Mouse (Mus musculus) pancreas, adult 10 weeks (tissue): ENCODE measurements around the gene Rhox2a. TPM values are rescaled to one million over a fixed set of nuclear protein-coding genes. Genes with fewer than 3 reads are reported as not detected.

Experiments
- polyA plus RNA-seq: library from polyadenylated mRNA; stranded (reverse); fragments of 350-450 nt; fragmentation: Illumina TruSeq; extraction: RNeasy Lipid Tissue Mini Kit (QIAGEN cat#74804); gene quantifications from one replicate; pipeline ENCODE4 v1.2.3, GENCODE M21; 2015; ENCODE audit warnings: low read depth, low replicate concordance; ENCODE audit not compliant: insufficient read depth

Rhox2a gene
- not detected for polyA plus RNA-seq

DNA sequence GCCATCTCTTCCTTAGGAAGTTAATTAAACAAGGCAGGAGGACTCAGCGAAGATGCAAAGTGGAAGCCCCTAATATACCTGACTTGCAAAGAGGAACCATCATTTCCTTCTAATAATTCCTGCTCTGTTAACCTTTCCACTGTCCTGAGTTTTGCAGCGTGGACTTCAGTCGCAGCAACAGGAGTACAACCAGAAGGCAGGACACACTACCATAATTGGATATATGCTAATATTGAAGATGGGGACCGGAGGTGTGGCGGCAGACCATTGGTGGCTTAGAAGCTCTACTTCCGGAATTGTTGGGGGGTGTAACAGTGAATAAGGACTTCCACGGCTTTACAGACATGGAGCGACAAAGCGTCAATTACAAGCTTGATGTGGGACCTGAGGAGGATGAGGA is at the start of gene Rhox2a:
TSS of gene Rhox2a (plus strand) at position 301 of the 400 bp plus-strand sequence.

DNA sequence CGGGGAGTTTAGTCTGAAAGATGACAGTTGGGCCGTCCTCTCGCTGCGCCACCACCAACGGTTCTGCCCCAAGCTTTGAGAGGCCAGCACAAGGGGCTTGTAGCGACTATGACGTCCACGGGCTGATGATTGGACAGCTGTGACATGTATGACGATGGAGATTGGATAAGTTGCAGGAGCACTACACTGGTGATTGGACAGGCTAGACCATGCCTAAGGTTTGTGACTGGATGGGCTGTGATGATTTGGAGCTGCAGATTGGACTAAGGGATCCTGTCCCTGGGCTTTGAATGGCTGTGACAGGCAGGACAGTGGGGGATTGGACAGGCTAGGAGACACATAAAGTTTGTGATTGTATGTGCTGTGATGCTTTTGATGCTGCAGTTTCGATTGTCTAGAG is 33.8 kb upstream of the Rhox2a start, which contains the start of gene Gm9:
TSS of gene Gm9 (minus strand) at position 101 of the 400 bp plus-strand sequence.

DNA sequence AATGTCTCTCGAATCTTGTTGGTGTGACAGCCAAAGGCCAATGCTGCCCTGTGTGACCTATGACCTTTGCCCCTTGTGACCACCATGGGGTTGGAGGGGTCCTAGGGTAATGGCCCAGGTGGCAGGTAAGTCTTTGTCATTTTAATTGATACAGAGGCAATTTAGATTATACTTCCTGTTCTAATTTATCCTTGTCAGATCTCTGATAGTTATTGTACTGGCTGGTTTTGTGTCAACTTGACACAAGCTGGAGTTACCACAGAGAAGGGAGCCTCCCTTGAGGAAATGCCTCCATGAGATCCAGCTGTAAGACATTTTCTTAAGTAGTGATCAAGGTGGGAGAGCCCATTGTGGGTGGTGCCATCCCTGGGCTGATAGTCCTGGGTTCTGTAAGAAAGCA is 22.6 kb upstream of the Rhox2a start, which contains the start of gene Rhox1:
TSS of gene Rhox1 (minus strand) at position 101 of the 400 bp plus-strand sequence.

DNA sequence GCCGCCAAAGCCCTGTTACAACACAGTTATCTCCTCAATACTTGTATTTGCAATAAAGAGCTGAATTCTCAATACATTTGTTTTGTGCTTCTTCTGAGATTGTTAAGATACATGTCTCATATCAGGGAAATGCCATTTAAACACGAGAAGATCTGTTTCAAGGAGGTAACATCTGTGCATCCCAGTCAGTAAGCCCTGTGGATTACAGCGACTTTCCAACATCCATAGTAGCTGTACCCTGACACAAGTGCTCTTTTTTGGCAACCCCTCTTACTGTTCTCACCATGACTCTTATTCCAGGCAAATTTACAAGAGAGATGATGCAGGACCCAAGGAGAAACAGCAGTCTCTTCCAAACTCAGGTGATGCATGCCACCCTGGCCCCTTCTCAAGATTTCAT is 4.8 kb downstream of the Rhox2a start, which contains the start of gene Rhox3a:
TSS of gene Rhox3a (plus strand) at position 301 of the 400 bp plus-strand sequence.

DNA sequence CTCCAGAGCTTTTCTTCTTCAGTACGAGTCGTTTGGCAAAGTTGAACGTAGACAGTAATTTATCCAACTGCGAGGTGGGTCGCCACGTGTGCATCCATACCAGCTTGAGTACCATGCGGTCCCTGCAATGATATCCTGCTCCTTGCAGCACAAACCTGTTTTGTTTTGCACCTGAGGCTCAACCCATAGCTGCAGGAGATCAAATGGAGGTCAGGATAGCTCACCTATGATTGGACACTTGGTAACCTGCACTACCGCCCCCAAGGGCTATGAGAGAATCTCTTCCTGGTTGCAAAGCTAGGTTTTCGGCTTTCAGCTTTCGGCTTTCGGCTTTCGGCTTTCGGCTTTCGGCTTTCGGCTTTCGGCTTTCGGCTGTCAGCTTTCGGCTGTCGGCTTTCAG is 20.3 kb downstream of the Rhox2a start, which contains the start of gene Rhox4a:
TSS of gene Rhox4a (plus strand) at position 301 of the 400 bp plus-strand sequence.

Other genes starting within 250 kb of the Rhox2a start
- not detected for gene Sowahd, start 196.1 kb upstream of the Rhox2a start, polyA plus RNA-seq
- gene Rpl39, start 159.6 kb upstream of the Rhox2a start, polyA plus RNA-seq: 264 TPM
- gene Upf3b, start 134.7 kb upstream of the Rhox2a start, polyA plus RNA-seq: 10.2 TPM
- 2.3 TPM for gene Nkap, start 118.2 kb upstream of the Rhox2a start, polyA plus RNA-seq
- not detected for gene Akap14, start 76.1 kb upstream of the Rhox2a start, polyA plus RNA-seq
- gene Ndufa1, start 53.8 kb upstream of the Rhox2a start, polyA plus RNA-seq: 85.0 TPM
- gene Rnf113a1, start 53.7 kb upstream of the Rhox2a start, polyA plus RNA-seq: 1.2 TPM
- gene Gm9, start 33.9 kb upstream of the Rhox2a start, polyA plus RNA-seq: not detected
- gene Rhox1, start 22.7 kb upstream of the Rhox2a start, polyA plus RNA-seq: not detected
- not detected for gene Rhox3a, start 4.9 kb downstream of the Rhox2a start, polyA plus RNA-seq
- gene Rhox4a, start 20.4 kb downstream of the Rhox2a start, polyA plus RNA-seq: not detected
- not detected for gene Rhox3a2, start 135.1 kb downstream of the Rhox2a start, polyA plus RNA-seq
- gene Rhox4a2, start 145.9 kb downstream of the Rhox2a start, polyA plus RNA-seq: not detected
- gene Rhox2b, start 167.1 kb downstream of the Rhox2a start, polyA plus RNA-seq: not detected
- not detected for gene Rhox4b, start 187.5 kb downstream of the Rhox2a start, polyA plus RNA-seq
- gene Rhox2c, start 208.7 kb downstream of the Rhox2a start, polyA plus RNA-seq: not detected
- not detected for gene Rhox3c, start 213.6 kb downstream of the Rhox2a start, polyA plus RNA-seq
- gene Rhox4c, start 235.4 kb downstream of the Rhox2a start, polyA plus RNA-seq: not detected
- gene Rhox2d, start 248.5 kb downstream of the Rhox2a start, polyA plus RNA-seq: not detected